Comparison of ENCODE assay signal across 20 mouse cellular contexts in the genomic region with DNA sequence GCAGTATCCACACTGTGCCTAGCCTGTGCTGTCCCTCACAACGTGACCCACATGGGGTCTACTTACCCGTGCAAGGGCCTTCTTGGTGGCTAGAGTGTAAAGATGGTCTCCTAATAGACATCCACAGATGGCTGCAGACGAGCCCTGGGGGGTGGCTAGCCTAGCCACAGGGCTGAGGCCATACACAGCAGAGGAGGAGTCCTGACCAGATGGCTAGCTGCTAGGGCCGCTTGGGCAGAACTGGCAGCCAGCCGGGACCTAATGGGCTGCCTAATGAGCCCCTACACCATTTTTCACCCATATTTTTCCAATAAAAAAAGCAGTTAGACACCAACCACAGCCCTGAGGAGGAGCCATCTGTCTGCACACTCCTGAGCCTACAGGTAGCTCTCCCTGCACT. TPM values are rescaled to one million over a fixed set of nuclear protein-coding genes. Genes with fewer than 3 reads are reported as not detected.
DNase-seq lines count a peak whose midpoint lies in the region; ATAC-seq and TF ChIP-seq lines count a peak whose summit lies in the region.
"Had no signal": no experiment of that assay in that cellular context is flagged by ENCODE, and none has a peak within 500 bp of the region (broad histone marks: within the 10 kb centered on the region; RNA-seq: fewer than 3 reads in every experiment).

No protein-coding gene starts in this region.

- no peaks in the 10 kb centered on the region for H3K36me3 ChIP-seq in forebrain, embryonic 16.5 days (ENCODE audit: control insufficient read depth, insufficient read depth)
- 0 out of 2 replicates have a peak, but pooled peaks cover 9% of the 10 kb centered on the region for H3K36me3 ChIP-seq in forebrain, postnatal 0 days (ENCODE audit: insufficient read depth)
- H3K36me3 ChIP-seq in hindbrain, postnatal 0 days (ENCODE audit: insufficient read depth, low read length): no peaks in the 10 kb centered on the region
- H3K36me3 ChIP-seq: liver, embryonic 15.5 days; midbrain, embryonic 12.5 days had no signal

- no peak for TF ChIP-seq CTCF in forebrain, postnatal 0 days (IDR thresholded peaks at IDR 0.05; ENCODE audit: low read depth)
- TF ChIP-seq CTCF in hindbrain, postnatal 0 days (IDR thresholded peaks at IDR 0.05; ENCODE audit: low read depth): no peak
- no peak for TF ChIP-seq CTCF in left cerebral cortex, adult 2 months (IDR thresholded peaks at IDR 0.05)

- no peak overlapping the region for H3K4me2 ChIP-seq in forebrain, embryonic 16.5 days (ENCODE audit: low read length)
- no peak overlapping the region for H3K4me2 ChIP-seq in forebrain, postnatal 0 days (ENCODE audit: low read depth)
- no peak overlapping the region for H3K4me2 ChIP-seq in hindbrain, postnatal 0 days (ENCODE audit: low read depth, low read length)
- H3K4me2 ChIP-seq: heart, embryonic 13.5 days; liver, embryonic 15.5 days; midbrain, embryonic 12.5 days had no signal

- H3K9me3 ChIP-seq in forebrain, embryonic 16.5 days (ENCODE audit: control insufficient read depth, low read length): no peaks in the 10 kb centered on the region
- H3K9me3 ChIP-seq in forebrain, postnatal 0 days (ENCODE audit: low read length): no peaks in the 10 kb centered on the region
- no peaks in the 10 kb centered on the region for H3K9me3 ChIP-seq in hindbrain, postnatal 0 days (ENCODE audit: low read length)
- H3K9me3 ChIP-seq: heart, embryonic 13.5 days; liver, embryonic 15.5 days; midbrain, embryonic 12.5 days had no signal

- no peaks in the 10 kb centered on the region for H3K4me1 ChIP-seq in forebrain, embryonic 16.5 days (replicated peaks; ENCODE audit: control insufficient read depth, insufficient read depth, low read length)
- H3K4me1 ChIP-seq in forebrain, postnatal 0 days (ENCODE audit: insufficient read depth): 0 out of 2 replicates have a peak, but pooled peaks cover under 1% of the 10 kb centered on the region
- H3K4me1 ChIP-seq in hindbrain, postnatal 0 days (ENCODE audit: insufficient read depth, low read length): no peaks in the 10 kb centered on the region

- no peak overlapping the region for H3K4me3 ChIP-seq in forebrain, embryonic 16.5 days (replicated peaks; ENCODE audit: low read length)
- no peak overlapping the region for H3K4me3 ChIP-seq in forebrain, postnatal 0 days (ENCODE audit: low read depth, low read length)
- no peak overlapping the region for H3K4me3 ChIP-seq in hindbrain, postnatal 0 days (ENCODE audit: low read length)
- no peak overlapping the region for H3K4me3 ChIP-seq in left cerebral cortex, adult 2 months
- H3K4me3 ChIP-seq: heart, embryonic 13.5 days; layer of hippocampus, adult 2 months; liver, embryonic 15.5 days; midbrain, embryonic 12.5 days had no signal

- intact Hi-C loops in left cerebral cortex, adult 2 months (cut with DNase I): no loop called here

- H3K27me3 ChIP-seq in forebrain, embryonic 16.5 days (replicated peaks; ENCODE audit: control insufficient read depth, insufficient read depth, low read length): no peaks in the 10 kb centered on the region
- no peaks in the 10 kb centered on the region for H3K27me3 ChIP-seq in forebrain, postnatal 0 days (ENCODE audit: insufficient read depth, low read length)
- no peaks in the 10 kb centered on the region for H3K27me3 ChIP-seq in hindbrain, postnatal 0 days (ENCODE audit: insufficient read depth, low read length)
- H3K27me3 ChIP-seq: heart, embryonic 13.5 days had no signal

- peak; percentile 23; the same call in 1 of the 2 replicates for ATAC-seq in forebrain, embryonic 16.5 days
- no peak for ATAC-seq in forebrain, postnatal 0 days
- peak; percentile 48; the same call in 1 of the 2 replicates for ATAC-seq in hindbrain, postnatal 0 days

- no peak for DNase-seq in forebrain, postnatal 0 days
- peak; percentile 81 for DNase-seq in cerebellum, adult 11 months
- peak; percentile 87 to 89 for DNase-seq in cerebellum, postnatal 25 days
- peak; percentile 48 for DNase-seq in hindbrain, postnatal 0 days (ENCODE audit: low spot score)
- DNase-seq in MN1 (ENCODE audit: low spot score): no peak
- DNase-seq in right cerebral cortex, adult 2 months (ENCODE audit: low spot score in 2 of 2): no peak
- DNase-seq in left cerebral cortex, adult 2 months (ENCODE audit: extremely low spot score in 1 of 2, low spot score in 2 of 2): no peak
- DNase-seq: adrenal gland, postnatal 25 days; kidney, adult 8-10 months; right cerebral cortex, postnatal 25 days had no signal

- 65% methylated on average over 5 of the region's 5 CpGs for WGBS in forebrain, embryonic 16.5 days
- 57% methylated on average over 5 of the region's 5 CpGs for WGBS in forebrain, postnatal 0 days
- 47% methylated on average over 5 of the region's 5 CpGs for WGBS in hindbrain, postnatal 0 days

- H3K9ac ChIP-seq in forebrain, embryonic 16.5 days (replicated peaks; ENCODE audit: low read depth, low read length): no peak overlapping the region
- no peak overlapping the region for H3K9ac ChIP-seq in forebrain, postnatal 0 days
- H3K9ac ChIP-seq in hindbrain, postnatal 0 days (replicated peaks; ENCODE audit: low read length): no peak overlapping the region
- H3K9ac ChIP-seq: heart, embryonic 13.5 days; liver, embryonic 15.5 days; midbrain, embryonic 12.5 days had no signal

- H3K27ac ChIP-seq in forebrain, embryonic 16.5 days (ENCODE audit: low read length): no peak overlapping the region
- no peak overlapping the region for H3K27ac ChIP-seq in forebrain, postnatal 0 days (ENCODE audit: low read depth, low read length)
- no peak overlapping the region for H3K27ac ChIP-seq in hindbrain, postnatal 0 days
- no peak overlapping the region for H3K27ac ChIP-seq in left cerebral cortex, adult 2 months
- H3K27ac ChIP-seq: heart, embryonic 13.5 days; layer of hippocampus, adult 2 months; liver, embryonic 15.5 days; midbrain, embryonic 12.5 days had no signal

RNA-seq across cellular contexts. Expression of a gene that starts 48.2 kb away (rescaled TPM):
- not detected in 2 replicates for polyA plus RNA-seq in forebrain, embryonic 16.5 days (2015; fragmentation: Nextera tagmentation; extraction: Ambion mirVana)
- total RNA-seq in forebrain, postnatal 0 days (2014; rRNA removed): not detected in 2 replicates
- not detected in 2 replicates for polyA plus RNA-seq in forebrain, postnatal 0 days (2015; fragmentation: Nextera tagmentation; extraction: Ambion mirVana)
- not detected in 2 replicates for total RNA-seq in hindbrain, postnatal 0 days (2014; rRNA removed)
- polyA plus RNA-seq in hindbrain, postnatal 0 days (2015; fragmentation: Nextera tagmentation; extraction: Ambion mirVana): 0.28 TPM in 1 of 2 replicates, not detected in the other
- total RNA-seq in left cerebral cortex, adult 2 months (2021): not detected
- total RNA-seq: adrenal gland, postnatal 25 days; common myeloid progenitor, adult 5-6 weeks; hematopoietic stem cell, adult 5-6 weeks; layer of hippocampus, adult 2 months; left cerebral cortex, postnatal 14 days; neutrophil, adult 5-6 weeks had no signal
- polyA plus RNA-seq: C2C12; heart, embryonic 13.5 days; liver, embryonic 15.5 days; midbrain, embryonic 12.5 days had no signal

RNA-seq across cellular contexts. Expression of a gene that starts 49.7 kb away (rescaled TPM):
- polyA plus RNA-seq in forebrain, embryonic 16.5 days (2015; fragmentation: Nextera tagmentation; extraction: Ambion mirVana): 7.6 and 7.7 TPM in 2 replicates
- 7.9 and 10.3 TPM in 2 replicates for total RNA-seq in forebrain, postnatal 0 days (2014; rRNA removed)
- polyA plus RNA-seq in forebrain, postnatal 0 days (2015; fragmentation: Nextera tagmentation; extraction: Ambion mirVana): 11.8 and 13.3 TPM in 2 replicates
- total RNA-seq in hindbrain, postnatal 0 days (2014; rRNA removed): 11.9 and 12.8 TPM in 2 replicates
- polyA plus RNA-seq in hindbrain, postnatal 0 days (2015; fragmentation: Nextera tagmentation; extraction: Ambion mirVana): 11.5 and 11.8 TPM in 2 replicates
- under 1 TPM in 1 of 2 experiments, not detected in 1; 0.26 TPM for total RNA-seq in left cerebral cortex, adult 2 months (2021)
- total RNA-seq: layer of hippocampus, adult 2 months; neutrophil, adult 5-6 weeks had no signal
- polyA plus RNA-seq: liver, embryonic 15.5 days had no signal

RNA-seq across cellular contexts. Expression of a gene that starts 55.6 kb away (rescaled TPM):
- 19.7 and 23.9 TPM in 2 replicates for polyA plus RNA-seq in forebrain, embryonic 16.5 days (2015; fragmentation: Nextera tagmentation; extraction: Ambion mirVana)
- total RNA-seq in forebrain, postnatal 0 days (2014; rRNA removed): 28.1 and 30.3 TPM in 2 replicates
- polyA plus RNA-seq in forebrain, postnatal 0 days (2015; fragmentation: Nextera tagmentation; extraction: Ambion mirVana): 20.2 and 21.3 TPM in 2 replicates
- 38.0 and 41.1 TPM in 2 replicates for total RNA-seq in hindbrain, postnatal 0 days (2014; rRNA removed)
- polyA plus RNA-seq in hindbrain, postnatal 0 days (2015; fragmentation: Nextera tagmentation; extraction: Ambion mirVana): 15.4 and 18.8 TPM in 2 replicates
- total RNA-seq in left cerebral cortex, adult 2 months (2021): 10 to 100 TPM; 78.1 to 79.8 TPM

Comparison
In these comparisons a context has a peak if more than half of its experiments do, and no peak if none do; other contexts are left out.
1. DNase-seq: peak in cerebellum, adult 11 months (single experiment), cerebellum, postnatal 25 days (2 of 2) and hindbrain, postnatal 0 days (single experiment); none in forebrain, postnatal 0 days (single experiment), MN1 (single experiment), right cerebral cortex, adult 2 months (0 of 2) and left cerebral cortex, adult 2 months (0 of 2).